Mouse (Mus musculus) liver, postnatal 0 days (tissue): ENCODE data around the gene Mgat3. TPM values are rescaled to one million over a fixed set of nuclear protein-coding genes. Genes with fewer than 3 reads are reported as not detected.

Experiments
- ATAC-seq: fragments of 200-750 bp; cut with Nextera tagmentation; 2 replicates; pipeline ENCODE4 v1.8.0; 2017; ENCODE audit warnings: mild to moderate bottlenecking, moderate library complexity
- DNase-seq: peaks from one replicate; pipeline ENCODE4 v3.0.0-alpha.2; 2016
- H3K27ac ChIP-seq: fragments of 300-500 bp; sonication (generic); 2 replicates; pipeline ENCODE4 v1.5.1; 2014; ENCODE audit warnings: antibody characterized with exemption, moderate library complexity, mild to moderate bottlenecking, low read depth
- H3K27me3 ChIP-seq: fragments of 300-500 bp; sonication (generic); 2 replicates; pipeline ENCODE4 v1.6.1; 2014; ENCODE audit warnings: low read length, control low read depth, mixed read lengths; ENCODE audit not compliant: insufficient read depth
- H3K36me3 ChIP-seq: fragments of 300-500 bp; sonication (generic); replicated peaks from 2 replicates; pipeline ENCODE4 v1.6.1; 2014; ENCODE audit warnings: mild to moderate bottlenecking, control low read depth, low read length, moderate library complexity, mixed read lengths; ENCODE audit not compliant: insufficient read depth
- H3K4me1 ChIP-seq: fragments of 300-500 bp; sonication (generic); 2 replicates; pipeline ENCODE4 v1.6.1; 2014; ENCODE audit warnings: antibody characterized with exemption, mild to moderate bottlenecking, control low read depth; ENCODE audit not compliant: insufficient read depth
- H3K4me2 ChIP-seq: fragments of 300-500 bp; sonication (generic); 2 replicates; pipeline ENCODE4 v1.6.1; 2014; ENCODE audit warnings: low read depth, mild to moderate bottlenecking, low read length, moderate library complexity, mixed read lengths
- H3K4me3 ChIP-seq: fragments of 300-500 bp; sonication (generic); 2 replicates; pipeline ENCODE4 v1.5.1; 2014; ENCODE audit warnings: low read depth, low read length
- H3K9ac ChIP-seq: fragments of 300-500 bp; sonication (generic); replicated peaks from 2 replicates; pipeline ENCODE4 v1.6.1; 2014; ENCODE audit warnings: mild to moderate bottlenecking, moderate library complexity
- H3K9me3 ChIP-seq: fragments of 300-500 bp; sonication (generic); 2 replicates; pipeline ENCODE4 v1.6.1; 2016; ENCODE audit warnings: mild to moderate bottlenecking, control low read depth, low read length, mixed read lengths
- CTCF ChIP-seq: sonication (generic); IDR thresholded peaks from 2 replicates; pipeline ENCODE4 v1.5.1; 2016; ENCODE audit warnings: antibody characterized with exemption, low read depth
- EP300 ChIP-seq: IDR thresholded peaks from 2 replicates; pipeline ENCODE4 v1.6.1; 2016; ENCODE audit warnings: antibody characterized with exemption, low read depth, mild to moderate bottlenecking
- WGBS: fragments of 180-500 bp; shearing (Covaris S2); extraction: QIAGEN DNeasy Blood & Tissue Kit; methylation state at CpG from one replicate; pipeline ENCODE4 v1.1.7; 2014; ENCODE audit not compliant: insufficient replicate concordance; 5-methylcytosine and 5-hydroxymethylcytosine counted together
- polyA plus RNA-seq: library from polyadenylated mRNA; unstranded; fragments of >200 nt; fragmentation: Nextera tagmentation; extraction: Ambion mirVana; gene quantifications from 2 replicates; pipeline ENCODE4 v1.2.1, GENCODE M21; 2015

The Mgat3 gene
- polyA plus RNA-seq, 1 experiment from 2014 or later = 0.12 TPM

- Histone ChIP-seq H3K27ac (no peak overlapping the region), H3K27me3 (no peaks in the 10 kb centered on the region), H3K4me3 (no peak overlapping the region), H3K4me2 (no peak overlapping the region), H3K36me3 (peaks cover 20% of the 10 kb centered on the region), H3K9me3 (no peaks in the 10 kb centered on the region), H3K4me1 (peaks cover 18% of the 10 kb centered on the region), H3K9ac (no peak overlapping the region)
- 67% methylated on average over 2 of the region's 2 CpGs for WGBS
- no peak for ATAC-seq
- DNase-seq = no peak
- TF ChIP-seq EP300 (no peak), CTCF (no peak)
These were observed 58.8 kb downstream of the Mgat3 start for GRCm38 (mm10) chr15:80232331-80232730.

- 78% methylated on average over 4 of the region's 4 CpGs for WGBS
- Histone ChIP-seq H3K9me3 (no peaks in the 10 kb centered on the region), H3K4me1 (peaks cover 18% of the 10 kb centered on the region), H3K4me3 (no peak overlapping the region), H3K27me3 (no peaks in the 10 kb centered on the region), H3K9ac (no peak overlapping the region; the same call in 1 of the 2 replicates), H3K4me2 (peak overlapping the region; percentile 83; the same call in 1 of the 2 replicates), H3K27ac (peak overlapping the region; percentile 67), H3K36me3 (peaks cover 24% of the 10 kb centered on the region)
- TF ChIP-seq CTCF (no peak), EP300 (no peak)
- no peak for ATAC-seq
- DNase-seq = no peak
These were observed 59.5 kb downstream of the Mgat3 start for GRCm38 (mm10) chr15:80233053-80233452.

- Histone ChIP-seq H3K36me3 (peaks cover 31% of the 10 kb centered on the region), H3K4me1 (peaks cover 18% of the 10 kb centered on the region), H3K9ac (peak within 1 kb of the TSS; percentile 85), H3K27me3 (no peaks in the 10 kb centered on the region), H3K4me3 (peak within 1 kb of the TSS; percentile 86), H3K9me3 (no peaks in the 10 kb centered on the region), H3K27ac (peak within 1 kb of the TSS; percentile 82), H3K4me2 (peak within 1 kb of the TSS; percentile 83)
- ATAC-seq (peak; percentile 97), DNase-seq (peak; percentile 99)
- under 1% methylated on average over 65 of the region's 67 CpGs for WGBS
- peak; percentile 47 for TF ChIP-seq CTCF
- TF ChIP-seq EP300 = no peak; the same call in 1 of the 2 replicates
These were observed 60.4 kb downstream of the Mgat3 start, which contains the start of gene Mief1 for GRCm38 (mm10) chr15:80233733-80234509. Mief1 (plus strand) TSS chr15:80234018.

- H3K27ac ChIP-seq = peak within 1 kb of the TSS; percentile 82; the same call in 1 of the 2 replicates
- peak within 1 kb of the TSS; percentile 83 for H3K4me2 ChIP-seq
- H3K36me3 ChIP-seq = peaks cover 38% of the 10 kb centered on the region
- DNase-seq (no peak), ATAC-seq (no peak)
- H3K4me1 ChIP-seq = peaks cover 18% of the 10 kb centered on the region
- H3K9ac ChIP-seq = peak within 1 kb of the TSS; percentile 85
- H3K4me3 ChIP-seq = peak within 1 kb of the TSS; percentile 86
- TF ChIP-seq CTCF (no peak), EP300 (no peak)
- H3K9me3 ChIP-seq = no peaks in the 10 kb centered on the region
- no peaks in the 10 kb centered on the region for H3K27me3 ChIP-seq
- 93% methylated on average over 9 of the region's 9 CpGs for WGBS
These were observed 62.0 kb downstream of the Mgat3 start, which contains the start of gene AC140267.1 for GRCm38 (mm10) chr15:80235535-80235934. AC140267.1 (plus strand) TSS chr15:80235835.

- H3K27ac ChIP-seq = no peak overlapping the region
- H3K4me2 ChIP-seq = no peak overlapping the region
- peaks cover 53% of the 10 kb centered on the region for H3K36me3 ChIP-seq
- TF ChIP-seq CTCF (no peak), EP300 (no peak)
- 91% methylated on average over 12 of the region's 12 CpGs for WGBS
- DNase-seq (no peak), ATAC-seq (no peak)
- peaks cover 31% of the 10 kb centered on the region for H3K4me1 ChIP-seq
- no peak overlapping the region for H3K4me3 ChIP-seq
- H3K9ac ChIP-seq = no peak overlapping the region
- H3K27me3 ChIP-seq = no peaks in the 10 kb centered on the region
- no peaks in the 10 kb centered on the region for H3K9me3 ChIP-seq
These were observed 74.6 kb downstream of the Mgat3 start for GRCm38 (mm10) chr15:80248135-80248534.

GRCm38 (mm10) chr15:80248596-80248995, 75.1 kb downstream of the Mgat3 start:
- peaks cover 53% of the 10 kb centered on the region for H3K36me3 ChIP-seq
- H3K27ac ChIP-seq = no peak overlapping the region
- DNase-seq = no peak
- no peak overlapping the region for H3K9ac ChIP-seq
- no peak overlapping the region for H3K4me3 ChIP-seq
- ATAC-seq = no peak
- H3K27me3 ChIP-seq = no peaks in the 10 kb centered on the region
- peaks cover 33% of the 10 kb centered on the region for H3K4me1 ChIP-seq
- 72% methylated on average over 1 of the region's 1 CpGs for WGBS
- no peak overlapping the region for H3K4me2 ChIP-seq
- TF ChIP-seq EP300 (no peak), CTCF (no peak)
- H3K9me3 ChIP-seq = no peaks in the 10 kb centered on the region
